Mouse (Mus musculus): ENCODE data around the gene Rpl21.

GRCm38 (mm10) chr5:146837967-146838720 lies 5.5 kb downstream of the Rpl21 start:
- TF ChIP-seq CTCF (IDR thresholded peaks at IDR 0.05; ENCODE audit: borderline replicate concordance, extremely low read depth, insufficient read depth, insufficient read length) (no peak), POLR2A (IDR thresholded peaks at IDR 0.05; ENCODE audit: borderline replicate concordance, extremely low read depth, insufficient read depth, insufficient read length, poor library complexity, severe bottlenecking) (no peak)
